Mouse (Mus musculus): Measurements from ENCODE around the gene Tpt1. TPM values are rescaled to one million over a fixed set of nuclear protein-coding genes. Genes with fewer than 3 reads are reported as not detected.
A peak's percentile ranks its signal among the peaks of the same experiment; 100 is the strongest.
"Not testable (repeated sequence)": the region's sequence is repeated elsewhere in the genome, so short reads cannot be mapped to it uniquely, and the experiment has no call there.

Gene Tpt1
- polyA plus RNA-seq, 1 experiment from 2014 or later: 1,093 TPM

DNA sequence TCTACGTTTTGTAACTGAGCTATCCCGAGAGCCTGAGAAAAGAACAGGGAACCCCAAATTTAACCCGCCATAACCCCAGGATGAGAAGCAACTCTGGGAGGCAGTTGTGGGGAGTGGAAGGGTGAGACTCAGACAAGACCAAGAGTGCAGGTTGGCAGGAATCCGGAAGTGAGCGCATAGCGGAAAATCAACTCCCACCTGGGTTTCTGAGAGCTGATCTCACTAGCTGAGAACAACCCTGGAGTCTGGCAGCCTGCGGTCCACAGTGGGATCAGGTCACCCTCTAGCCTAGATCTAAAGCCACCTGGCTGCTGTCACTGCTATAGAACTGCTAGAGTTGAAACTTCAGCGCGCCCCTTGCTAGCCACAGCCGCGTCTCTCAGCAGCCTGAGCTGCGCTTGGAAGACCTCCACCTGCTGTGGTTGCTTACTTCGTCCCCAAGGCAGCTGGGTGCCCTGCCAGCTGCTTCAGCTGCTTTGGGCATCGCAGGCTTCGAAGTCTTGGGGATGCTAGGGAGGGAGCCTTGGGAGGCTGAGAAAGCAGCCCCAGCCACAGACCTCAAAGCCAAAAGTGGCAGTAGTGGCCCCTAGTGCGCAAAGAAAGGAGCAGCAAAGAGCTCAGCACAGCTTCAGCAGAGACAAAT, 10.0 kb upstream of the Tpt1 start:
- under 1% methylated on average over 16 of the region's 16 CpGs for WGBS
- H3K4me2 ChIP-seq (ENCODE audit: low read depth, severe bottlenecking): peak overlapping the region; percentile 84
- no peaks in the 10 kb centered on the region for H3K27me3 ChIP-seq (ENCODE audit: control insufficient read depth, insufficient read depth, low read length)
- ATAC-seq (ENCODE audit: insufficient number of reproducible peaks, low FRiP score, low TSS enrichment, low read depth) (peak; percentile 39; the same call in 1 of the 2 replicates), DNase-seq (ENCODE audit: low spot score) (peak; percentile 54)
- peak overlapping the region; percentile 42 for H3K4me3 ChIP-seq (ENCODE audit: low read depth, low read length)
- peak overlapping the region; percentile 85 for H3K27ac ChIP-seq (replicated peaks; ENCODE audit: low read depth, low read length)
- peaks cover 11% of the 10 kb centered on the region for H3K4me1 ChIP-seq (ENCODE audit: control insufficient read depth, insufficient read depth, low read length)
- H3K9ac ChIP-seq (ENCODE audit: low read length): peak overlapping the region; percentile 52
- no peaks in the 10 kb centered on the region for H3K36me3 ChIP-seq (ENCODE audit: control insufficient read depth, insufficient read depth, low read length)
- H3K9me3 ChIP-seq (ENCODE audit: control insufficient read depth, low read length): no peaks in the 10 kb centered on the region

GRCm38 (mm10) chr14:75836579-75836978, 8.3 kb upstream of the Tpt1 start:
- H3K27me3 ChIP-seq (ENCODE audit: control insufficient read depth, insufficient read depth, low read length): no peaks in the 10 kb centered on the region
- WGBS: 86% methylated on average over 3 of the region's 3 CpGs
- no peaks in the 10 kb centered on the region for H3K36me3 ChIP-seq (ENCODE audit: control insufficient read depth, insufficient read depth, low read length)
- no peak overlapping the region for H3K4me2 ChIP-seq (ENCODE audit: low read depth, severe bottlenecking)
- ATAC-seq (ENCODE audit: insufficient number of reproducible peaks, low FRiP score, low TSS enrichment, low read depth) (no peak), DNase-seq (ENCODE audit: low spot score) (no peak)
- H3K4me1 ChIP-seq (ENCODE audit: control insufficient read depth, insufficient read depth, low read length): peaks cover 11% of the 10 kb centered on the region
- H3K9ac ChIP-seq (ENCODE audit: low read length): no peak overlapping the region
- H3K4me3 ChIP-seq (ENCODE audit: low read depth, low read length): no peak overlapping the region
- H3K9me3 ChIP-seq (ENCODE audit: control insufficient read depth, low read length): no peaks in the 10 kb centered on the region
- H3K27ac ChIP-seq (replicated peaks; ENCODE audit: low read depth, low read length): no peak overlapping the region

DNA sequence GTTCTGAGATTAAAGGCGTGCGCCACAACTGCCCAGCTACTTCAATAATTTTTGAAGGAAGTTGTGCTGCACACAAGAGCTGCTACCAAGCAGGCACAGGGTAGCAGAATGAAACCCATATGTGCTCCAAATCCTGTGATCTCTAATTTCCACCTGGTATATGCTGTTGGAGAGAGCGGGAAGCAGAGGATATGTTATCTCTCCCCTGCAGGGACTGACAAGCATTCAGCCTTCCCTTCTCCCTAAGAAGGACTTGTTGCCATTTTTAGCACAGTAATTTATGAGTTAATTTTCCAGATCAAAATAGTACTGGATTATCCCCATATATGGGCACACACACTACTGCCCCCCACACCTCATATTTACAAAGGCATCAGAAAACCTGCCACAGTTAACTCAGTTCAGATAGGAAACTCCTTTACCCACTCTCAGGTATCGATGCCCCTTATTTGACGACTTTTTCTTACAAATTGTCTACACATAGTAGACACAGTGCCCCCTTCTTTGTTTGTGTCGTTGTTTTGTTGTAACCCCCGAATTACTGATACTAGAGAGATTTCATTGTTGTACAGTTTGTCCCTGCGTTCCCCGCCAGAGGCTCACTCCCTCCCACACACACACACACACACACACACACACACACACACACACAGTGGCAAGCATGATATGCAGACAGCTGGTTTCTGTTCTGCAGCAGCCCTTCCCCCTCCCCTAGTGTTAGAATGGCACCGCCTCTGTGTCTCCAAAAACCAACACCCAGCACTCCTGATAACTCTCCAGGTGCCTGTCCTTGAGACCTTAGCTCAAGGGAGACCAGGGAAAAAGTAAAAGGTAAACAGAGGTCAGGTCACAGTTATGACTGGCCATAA, 7.6 kb upstream of the Tpt1 start:
- Histone ChIP-seq H3K27ac (replicated peaks; ENCODE audit: low read depth, low read length) (no peak overlapping the region), H3K4me2 (ENCODE audit: low read depth, severe bottlenecking) (no peak overlapping the region), H3K9me3 (ENCODE audit: control insufficient read depth, low read length) (no peaks in the 10 kb centered on the region), H3K27me3 (ENCODE audit: control insufficient read depth, insufficient read depth, low read length) (no peaks in the 10 kb centered on the region), H3K9ac (ENCODE audit: low read length) (no peak overlapping the region), H3K4me1 (ENCODE audit: control insufficient read depth, insufficient read depth, low read length) (peaks cover 11% of the 10 kb centered on the region), H3K36me3 (ENCODE audit: control insufficient read depth, insufficient read depth, low read length) (no peaks in the 10 kb centered on the region), H3K4me3 (ENCODE audit: low read depth, low read length) (no peak overlapping the region)
- ATAC-seq (ENCODE audit: insufficient number of reproducible peaks, low FRiP score, low TSS enrichment, low read depth): no peak
- no peak for DNase-seq (ENCODE audit: low spot score)
- 60% methylated on average over 10 of the region's 10 CpGs for WGBS

DNA sequence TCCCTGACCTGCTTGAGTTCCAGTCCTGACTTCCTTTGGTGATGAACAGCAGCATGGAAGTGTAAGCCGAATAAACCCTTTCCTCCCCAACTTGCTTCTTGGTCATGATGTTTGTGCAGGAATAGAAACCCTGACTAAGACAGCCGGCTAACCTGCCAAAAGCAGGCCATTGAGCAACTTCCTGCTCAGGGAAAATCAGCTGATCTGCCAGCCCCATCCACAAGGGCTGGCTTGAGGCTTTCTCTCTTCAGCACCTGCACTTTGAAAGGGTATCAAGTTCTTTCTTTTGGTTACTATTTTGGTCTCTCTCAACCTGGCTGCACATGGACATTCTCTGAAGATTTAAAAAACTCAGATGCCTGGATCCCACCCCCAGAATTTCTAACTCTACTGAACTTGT, 3.1 kb upstream of the Tpt1 start:
- H3K4me2 ChIP-seq (ENCODE audit: low read depth, severe bottlenecking); H3K9ac ChIP-seq (ENCODE audit: low read length); H3K4me3 ChIP-seq (ENCODE audit: low read depth, low read length); ATAC-seq (ENCODE audit: insufficient number of reproducible peaks, low FRiP score, low TSS enrichment, low read depth); H3K9me3 ChIP-seq (ENCODE audit: control insufficient read depth, low read length); H3K27me3 ChIP-seq (ENCODE audit: control insufficient read depth, insufficient read depth, low read length); H3K36me3 ChIP-seq (ENCODE audit: control insufficient read depth, insufficient read depth, low read length); H3K4me1 ChIP-seq (ENCODE audit: control insufficient read depth, insufficient read depth, low read length); DNase-seq (ENCODE audit: low spot score); H3K27ac ChIP-seq (replicated peaks; ENCODE audit: low read depth, low read length): not testable (repeated sequence)
- 55% methylated on average over 1 of the region's 2 CpGs for WGBS

- peak overlapping the region; percentile 95 for H3K27ac ChIP-seq (replicated peaks; ENCODE audit: low read depth, low read length)
- 8% methylated on average over 14 of the region's 14 CpGs for WGBS
- no peaks in the 10 kb centered on the region for H3K27me3 ChIP-seq (ENCODE audit: control insufficient read depth, insufficient read depth, low read length)
- H3K4me2 ChIP-seq (ENCODE audit: low read depth, severe bottlenecking): peak overlapping the region; percentile 54
- peak overlapping the region; percentile 92 for H3K9ac ChIP-seq (ENCODE audit: low read length)
- ATAC-seq (ENCODE audit: insufficient number of reproducible peaks, low FRiP score, low TSS enrichment, low read depth) (no peak), DNase-seq (ENCODE audit: low spot score) (no peak)
- peak overlapping the region; percentile 79 for H3K4me3 ChIP-seq (ENCODE audit: low read depth, low read length)
- H3K9me3 ChIP-seq (ENCODE audit: control insufficient read depth, low read length): no peaks in the 10 kb centered on the region
- no peaks in the 10 kb centered on the region for H3K4me1 ChIP-seq (ENCODE audit: control insufficient read depth, insufficient read depth, low read length)
- H3K36me3 ChIP-seq (ENCODE audit: control insufficient read depth, insufficient read depth, low read length): peaks cover 17% of the 10 kb centered on the region
Measured at GRCm38 (mm10) chr14:75844111-75844695, 690 bp upstream of the Tpt1 start.

DNA sequence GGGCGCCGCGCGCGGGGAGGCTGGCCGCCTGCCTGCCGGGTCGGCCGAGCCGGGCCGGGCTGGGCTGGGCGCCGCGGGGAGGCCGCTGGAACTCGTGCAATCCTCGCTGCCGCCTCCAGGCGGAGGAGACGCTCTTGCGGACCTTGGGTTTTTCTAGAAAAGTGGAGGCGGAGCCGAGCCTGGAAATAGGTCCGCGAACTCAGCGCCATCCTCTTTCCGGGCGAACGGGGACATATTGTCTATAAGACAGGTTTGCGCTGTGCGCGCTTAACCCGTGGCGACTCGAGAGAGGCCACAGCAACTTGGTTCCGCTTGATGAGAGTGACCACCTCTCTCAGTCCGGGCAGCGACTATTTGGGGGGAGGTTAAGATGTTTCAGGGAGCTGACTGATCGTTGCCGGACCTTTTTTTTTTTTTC, 814 bp downstream of the Tpt1 start:
- no peaks in the 10 kb centered on the region for H3K27me3 ChIP-seq (ENCODE audit: control insufficient read depth, insufficient read depth, low read length)
- ATAC-seq (ENCODE audit: insufficient number of reproducible peaks, low FRiP score, low TSS enrichment, low read depth): peak; percentile 67
- under 1% methylated on average over 40 of the region's 40 CpGs for WGBS

GRCm38 (mm10) chr14:75847669-75848068, 2.8 kb downstream of the Tpt1 start:
- no peak overlapping the region for H3K4me2 ChIP-seq (ENCODE audit: low read depth, severe bottlenecking)
- WGBS: 86% methylated on average over 4 of the region's 4 CpGs
- H3K27me3 ChIP-seq (ENCODE audit: control insufficient read depth, insufficient read depth, low read length): no peaks in the 10 kb centered on the region
- H3K9me3 ChIP-seq (ENCODE audit: control insufficient read depth, low read length): no peaks in the 10 kb centered on the region
- DNase-seq (ENCODE audit: low spot score) (no peak), ATAC-seq (ENCODE audit: insufficient number of reproducible peaks, low FRiP score, low TSS enrichment, low read depth) (no peak)
- H3K4me1 ChIP-seq (ENCODE audit: control insufficient read depth, insufficient read depth, low read length): no peaks in the 10 kb centered on the region
- H3K9ac ChIP-seq (ENCODE audit: low read length): no peak overlapping the region
- H3K36me3 ChIP-seq (ENCODE audit: control insufficient read depth, insufficient read depth, low read length): peaks cover 24% of the 10 kb centered on the region
- no peak overlapping the region for H3K4me3 ChIP-seq (ENCODE audit: low read depth, low read length)
- no peak overlapping the region for H3K27ac ChIP-seq (replicated peaks; ENCODE audit: low read depth, low read length)

More for the DNA sequence above, 814 bp downstream of the Tpt1 start:
- H3K4me2 ChIP-seq (ENCODE audit: low read depth, severe bottlenecking): peak overlapping the region; percentile 45
- H3K36me3 ChIP-seq (ENCODE audit: control insufficient read depth, insufficient read depth, low read length): peaks cover 22% of the 10 kb centered on the region
- H3K4me1 ChIP-seq (ENCODE audit: control insufficient read depth, insufficient read depth, low read length): no peaks in the 10 kb centered on the region
- peak overlapping the region; percentile 79 for H3K4me3 ChIP-seq (ENCODE audit: low read depth, low read length)
- peak overlapping the region; percentile 95 for H3K27ac ChIP-seq (replicated peaks; ENCODE audit: low read depth, low read length)
- H3K9me3 ChIP-seq (ENCODE audit: control insufficient read depth, low read length): no peaks in the 10 kb centered on the region
- H3K9ac ChIP-seq (ENCODE audit: low read length): peak overlapping the region; percentile 92
- DNase-seq (ENCODE audit: low spot score): peak; percentile 90

DNA sequence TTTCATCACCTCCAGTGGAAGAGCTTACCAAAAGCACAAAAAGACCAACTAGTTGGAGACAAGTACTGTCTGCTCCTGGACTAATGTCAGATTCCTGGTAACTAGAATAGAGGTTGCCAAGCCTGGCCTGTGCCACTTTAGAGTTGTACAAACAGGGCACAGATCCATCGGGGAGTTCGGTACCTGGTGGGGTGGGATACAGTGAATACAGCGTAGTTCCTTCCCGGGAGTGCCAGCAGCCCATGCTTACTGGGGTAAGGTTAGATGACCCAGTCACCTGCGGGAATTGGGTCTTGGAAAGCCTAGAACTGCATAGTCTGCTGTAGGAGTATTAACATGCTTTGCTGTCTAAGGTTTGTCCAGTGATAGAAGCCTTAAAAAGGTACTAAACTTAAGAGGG, 3.6 kb downstream of the Tpt1 start:
- no peak overlapping the region for H3K4me2 ChIP-seq (ENCODE audit: low read depth, severe bottlenecking)
- H3K36me3 ChIP-seq (ENCODE audit: control insufficient read depth, insufficient read depth, low read length): peaks cover 24% of the 10 kb centered on the region
- 92% methylated on average over 5 of the region's 5 CpGs for WGBS
- H3K27ac ChIP-seq (replicated peaks; ENCODE audit: low read depth, low read length): no peak overlapping the region
- ATAC-seq (ENCODE audit: insufficient number of reproducible peaks, low FRiP score, low TSS enrichment, low read depth) (no peak), DNase-seq (ENCODE audit: low spot score) (no peak)
- H3K27me3 ChIP-seq (ENCODE audit: control insufficient read depth, insufficient read depth, low read length): no peaks in the 10 kb centered on the region
- H3K9ac ChIP-seq (ENCODE audit: low read length): no peak overlapping the region
- H3K4me3 ChIP-seq (ENCODE audit: low read depth, low read length): no peak overlapping the region
- H3K4me1 ChIP-seq (ENCODE audit: control insufficient read depth, insufficient read depth, low read length): no peaks in the 10 kb centered on the region
- no peaks in the 10 kb centered on the region for H3K9me3 ChIP-seq (ENCODE audit: control insufficient read depth, low read length)

Measured in limb, embryonic 11.5 days (tissue).